Mouse (Mus musculus): ENCODE results near the gene Il20ra. TPM values are rescaled to one million over a fixed set of nuclear protein-coding genes. Genes with fewer than 3 reads are reported as not detected.

Gene Il20ra
- polyA plus RNA-seq, 1 experiment = not detected

GRCm38 (mm10) chr10:19745662-19746061 is 33.3 kb downstream of the Il20ra start:
- TF ChIP-seq CTCF (IDR thresholded peaks at IDR 0.05; ENCODE audit: insufficient read depth, low read depth, low read length) = no peak
- TF ChIP-seq POLR2A (IDR thresholded peaks at IDR 0.05; ENCODE audit: insufficient read depth, low read depth, low read length) = no peak
- Histone ChIP-seq H3K4me3 (ENCODE audit: insufficient read depth, low read depth, low read length) (no peak overlapping the region), H3K27ac (ENCODE audit: insufficient read depth, low read depth, low read length) (no peak overlapping the region), H3K4me1 (ENCODE audit: control insufficient read depth, insufficient read depth, low read length) (no peaks in the 10 kb centered on the region)
- 29% methylated on average over 1 of the region's 1 CpGs for WGBS

- Histone ChIP-seq H3K4me1 (ENCODE audit: control insufficient read depth, insufficient read depth, low read length) (no peaks in the 10 kb centered on the region), H3K4me3 (ENCODE audit: insufficient read depth, low read depth, low read length) (no peak overlapping the region), H3K27ac (ENCODE audit: insufficient read depth, low read depth, low read length) (no peak overlapping the region)
- TF ChIP-seq POLR2A (IDR thresholded peaks at IDR 0.05; ENCODE audit: insufficient read depth, low read depth, low read length) (no peak), CTCF (IDR thresholded peaks at IDR 0.05; ENCODE audit: insufficient read depth, low read depth, low read length) (no peak)
- WGBS = 95% methylated on average over 1 of the region's 1 CpGs
These were observed 33.8 kb downstream of the Il20ra start for GRCm38 (mm10) chr10:19746156-19746555.

- 91% methylated on average over 4 of the region's 4 CpGs for WGBS
- H3K4me3 ChIP-seq (ENCODE audit: insufficient read depth, low read depth, low read length) = no peak overlapping the region
- peaks cover 3% of the 10 kb centered on the region for H3K4me1 ChIP-seq (ENCODE audit: control insufficient read depth, insufficient read depth, low read length)
- TF ChIP-seq POLR2A (IDR thresholded peaks at IDR 0.05; ENCODE audit: insufficient read depth, low read depth, low read length) (no peak), CTCF (IDR thresholded peaks at IDR 0.05; ENCODE audit: insufficient read depth, low read depth, low read length) (no peak)
- H3K27ac ChIP-seq (ENCODE audit: insufficient read depth, low read depth, low read length) = no peak overlapping the region
These were observed 35.3 kb downstream of the Il20ra start for GRCm38 (mm10) chr10:19747661-19748060.

GRCm38 (mm10) chr10:19765459-19765858 is 53.1 kb downstream of the Il20ra start:
- WGBS = 88% methylated on average over 2 of the region's 2 CpGs
- TF ChIP-seq CTCF (IDR thresholded peaks at IDR 0.05; ENCODE audit: insufficient read depth, low read depth, low read length) (no peak), POLR2A (IDR thresholded peaks at IDR 0.05; ENCODE audit: insufficient read depth, low read depth, low read length) (no peak)
- H3K4me3 ChIP-seq (ENCODE audit: insufficient read depth, low read depth, low read length) = no peak overlapping the region
- H3K4me1 ChIP-seq (ENCODE audit: control insufficient read depth, insufficient read depth, low read length) = no peaks in the 10 kb centered on the region
- H3K27ac ChIP-seq (ENCODE audit: insufficient read depth, low read depth, low read length) = no peak overlapping the region

GRCm38 (mm10) chr10:19779092-19779491 is 66.7 kb downstream of the Il20ra start:
- Histone ChIP-seq H3K4me3 (ENCODE audit: insufficient read depth, low read depth, low read length) (no peak overlapping the region), H3K27ac (ENCODE audit: insufficient read depth, low read depth, low read length) (peak overlapping the region; percentile 79; the same call in 1 of the 2 replicates), H3K4me1 (ENCODE audit: control insufficient read depth, insufficient read depth, low read length) (peaks cover 5% of the 10 kb centered on the region)
- no peak for TF ChIP-seq CTCF (IDR thresholded peaks at IDR 0.05; ENCODE audit: insufficient read depth, low read depth, low read length)
- TF ChIP-seq POLR2A (IDR thresholded peaks at IDR 0.05; ENCODE audit: insufficient read depth, low read depth, low read length) = no peak
- 17% methylated on average over 12 of the region's 12 CpGs for WGBS

GRCm38 (mm10) chr10:19781365-19781764 is 69.0 kb downstream of the Il20ra start:
- Histone ChIP-seq H3K4me3 (ENCODE audit: insufficient read depth, low read depth, low read length) (no peak overlapping the region), H3K27ac (ENCODE audit: insufficient read depth, low read depth, low read length) (no peak overlapping the region), H3K4me1 (ENCODE audit: control insufficient read depth, insufficient read depth, low read length) (peaks cover 5% of the 10 kb centered on the region)
- no peak for TF ChIP-seq POLR2A (IDR thresholded peaks at IDR 0.05; ENCODE audit: insufficient read depth, low read depth, low read length)
- TF ChIP-seq CTCF (IDR thresholded peaks at IDR 0.05; ENCODE audit: insufficient read depth, low read depth, low read length) = no peak
- 91% methylated on average over 5 of the region's 5 CpGs for WGBS

GRCm38 (mm10) chr10:19794996-19795395 is 82.6 kb downstream of the Il20ra start:
- H3K27ac ChIP-seq (ENCODE audit: insufficient read depth, low read depth, low read length) = no peak overlapping the region
- no peaks in the 10 kb centered on the region for H3K4me1 ChIP-seq (ENCODE audit: control insufficient read depth, insufficient read depth, low read length)
- TF ChIP-seq POLR2A (IDR thresholded peaks at IDR 0.05; ENCODE audit: insufficient read depth, low read depth, low read length) (no peak), CTCF (IDR thresholded peaks at IDR 0.05; ENCODE audit: insufficient read depth, low read depth, low read length) (no peak)
- 81% methylated on average over 8 of the region's 8 CpGs for WGBS
- H3K4me3 ChIP-seq (ENCODE audit: insufficient read depth, low read depth, low read length) = no peak overlapping the region

GRCm38 (mm10) chr10:19802958-19803357 is 90.6 kb downstream of the Il20ra start:
- TF ChIP-seq CTCF (IDR thresholded peaks at IDR 0.05; ENCODE audit: insufficient read depth, low read depth, low read length) = no peak
- TF ChIP-seq POLR2A (IDR thresholded peaks at IDR 0.05; ENCODE audit: insufficient read depth, low read depth, low read length) = no peak
- Histone ChIP-seq H3K4me1 (ENCODE audit: control insufficient read depth, insufficient read depth, low read length) (no peaks in the 10 kb centered on the region), H3K27ac (ENCODE audit: insufficient read depth, low read depth, low read length) (no peak overlapping the region), H3K4me3 (ENCODE audit: insufficient read depth, low read depth, low read length) (no peak overlapping the region)
- 84% methylated on average over 7 of the region's 7 CpGs for WGBS

GRCm38 (mm10) chr10:19804763-19805162 is 92.4 kb downstream of the Il20ra start:
- WGBS = 89% methylated on average over 7 of the region's 7 CpGs
- H3K4me3 ChIP-seq (ENCODE audit: insufficient read depth, low read depth, low read length) = no peak overlapping the region
- no peak overlapping the region for H3K27ac ChIP-seq (ENCODE audit: insufficient read depth, low read depth, low read length)
- TF ChIP-seq POLR2A (IDR thresholded peaks at IDR 0.05; ENCODE audit: insufficient read depth, low read depth, low read length) (no peak), CTCF (IDR thresholded peaks at IDR 0.05; ENCODE audit: insufficient read depth, low read depth, low read length) (no peak)
- no peaks in the 10 kb centered on the region for H3K4me1 ChIP-seq (ENCODE audit: control insufficient read depth, insufficient read depth, low read length)

Other genes starting within 250 kb of the Il20ra start
- gene Ifngr1, start 120.6 kb upstream of the Il20ra start, polyA plus RNA-seq (2012; ENCODE audit: insufficient read depth, insufficient read length, low replicate concordance, missing spikeins) = not detected in 2 replicates
- not detected in 2 replicates for gene Il22ra2, start 90.6 kb upstream of the Il20ra start, polyA plus RNA-seq (2012; ENCODE audit: insufficient read depth, insufficient read length, low replicate concordance, missing spikeins)
- not detected in 2 replicates for gene Slc35d3, start 138.9 kb downstream of the Il20ra start, polyA plus RNA-seq (2012; ENCODE audit: insufficient read depth, insufficient read length, low replicate concordance, missing spikeins)
- gene Pex7, start 195.1 kb downstream of the Il20ra start, polyA plus RNA-seq (2012; ENCODE audit: insufficient read depth, insufficient read length, low replicate concordance, missing spikeins) = not detected in 2 replicates
- not detected in 2 replicates for gene Map3k5, start 221.9 kb downstream of the Il20ra start, polyA plus RNA-seq (2012; ENCODE audit: insufficient read depth, insufficient read length, low replicate concordance, missing spikeins)